Comparison of ENCODE assay signal across 8 mouse cellular contexts in the genomic region with DNA sequence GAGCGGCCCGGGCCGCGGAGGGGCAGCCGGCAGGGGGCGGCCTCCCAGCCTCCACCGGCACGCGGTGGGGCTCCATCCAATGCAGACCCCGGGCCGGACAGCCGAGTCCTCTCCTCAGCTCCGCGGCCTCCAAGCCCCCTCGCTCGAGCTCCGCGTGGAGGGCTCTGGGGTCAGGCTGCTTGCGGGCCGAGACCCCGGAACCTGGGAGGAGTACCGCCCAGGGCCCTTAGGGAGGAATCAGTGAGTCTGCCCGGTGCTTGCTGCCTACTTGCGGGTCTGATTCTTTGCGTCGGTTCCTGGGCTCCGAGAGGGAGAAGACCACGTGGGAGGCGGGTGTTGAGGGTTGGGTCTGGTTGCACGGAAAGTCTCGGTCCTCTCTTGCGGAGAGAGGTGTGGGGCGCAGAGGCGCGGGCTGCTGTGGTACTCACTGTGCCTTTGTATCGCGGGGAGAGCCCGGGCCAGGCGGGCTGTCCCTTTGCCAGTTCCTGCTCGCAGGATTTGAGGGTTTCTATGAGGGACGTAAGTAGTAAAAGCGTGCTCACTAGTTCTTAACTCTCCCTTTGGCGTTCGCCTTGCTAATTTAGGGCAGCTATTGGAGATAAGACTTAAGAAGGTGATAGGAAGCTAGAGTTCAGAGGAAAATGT. TPM values are rescaled to one million over a fixed set of nuclear protein-coding genes. Genes with fewer than 3 reads are reported as not detected.
DNase-seq lines count a peak whose midpoint lies in the region; ATAC-seq lines count a peak whose summit lies in the region.

No protein-coding gene starts in this region.

- peak; percentile 72 for DNase-seq in T-cell, adult 2 months (ENCODE audit: low spot score)
- peak; percentile 57 to 62 for DNase-seq in cerebellum, postnatal 36 days
- peak; percentile 46 to 60 for DNase-seq in gastrocnemius, adult 8-10 months (ENCODE audit: low spot score in 2 of 2)
- DNase-seq in left cerebral cortex, postnatal 10 days (ENCODE audit: extremely low spot score in 1 of 2, low spot score in 2 of 2), result peak; percentile 70 to 80
- peak; percentile 59 for DNase-seq in right cerebral cortex, postnatal 14 days
- peak; percentile 53 for DNase-seq in urinary bladder, postnatal 25 days (ENCODE audit: low spot score)

- peak; percentile 71 for ATAC-seq in inflammation-experienced regulatory T-cells, adult 6 months
- peak; percentile 56 for ATAC-seq in megakaryocyte progenitor cell, adult 5-6 weeks (replicated peaks; ENCODE audit: poor library complexity)

- intact Hi-C loops in left cerebral cortex, postnatal 10 days (cut with DNase I), result loop anchor here (5.0 kb wide), 1 partner anchor 48 kb away; no protein-coding TSS in a partner anchor

RNA-seq across cellular contexts. Expression of a gene that starts 12.8 kb away (rescaled TPM):
- total RNA-seq in gastrocnemius, adult 8-10 months (2022), result not detected
- not detected for polyA plus RNA-seq in inflammation-experienced regulatory T-cells, adult 6 months (2017; shearing (Covaris generic))
- not detected for total RNA-seq in left cerebral cortex, postnatal 10 days (2021)
- total RNA-seq in megakaryocyte progenitor cell, adult 5-6 weeks (2015), result not detected in 2 replicates
- total RNA-seq in megakaryocyte progenitor cell, adult 5-6 weeks (2017), result not detected in 2 replicates

RNA-seq across cellular contexts. Expression of a gene that starts 50.6 kb away (rescaled TPM):
- 10 to 100 TPM; 12.2 to 16.7 (median 15.6) TPM for total RNA-seq in gastrocnemius, adult 8-10 months (2022)
- 1 to 10 TPM; 3.5 to 4.9 (median 4.8) TPM for polyA plus RNA-seq in inflammation-experienced regulatory T-cells, adult 6 months (2017; shearing (Covaris generic))
- 100 to 1,000 TPM; 113 to 129 TPM for total RNA-seq in left cerebral cortex, postnatal 10 days (2021)
- 31.0 and 33.0 TPM in 2 replicates for total RNA-seq in megakaryocyte progenitor cell, adult 5-6 weeks (2015)
- 32.8 and 35.5 TPM in 2 replicates for total RNA-seq in megakaryocyte progenitor cell, adult 5-6 weeks (2017)

RNA-seq across cellular contexts. Expression of a gene that starts 50.7 kb away (rescaled TPM):
- 10 to 100 TPM in 3 of 4 experiments, 1 to 10 TPM in 1; 9.7 to 14.3 (median 13.0) TPM for total RNA-seq in gastrocnemius, adult 8-10 months (2022)
- polyA plus RNA-seq in inflammation-experienced regulatory T-cells, adult 6 months (2017; shearing (Covaris generic)), result 10 to 100 TPM; 10.2 to 14.2 (median 13.7) TPM
- total RNA-seq in left cerebral cortex, postnatal 10 days (2021), result 10 to 100 TPM; 37.8 to 39.6 TPM
- total RNA-seq in megakaryocyte progenitor cell, adult 5-6 weeks (2015), result 23.8 and 24.0 TPM in 2 replicates
- total RNA-seq in megakaryocyte progenitor cell, adult 5-6 weeks (2017), result 15.7 and 19.4 TPM in 2 replicates

Comparison
In these comparisons a context has a peak if more than half of its experiments do, and no peak if none do; other contexts are left out.
1. Peak in every context shown above with its lines: DNase-seq and ATAC-seq.